Mouse (Mus musculus) spleen, adult 2 months (tissue): Measurements from ENCODE around the gene Vat1l.

Source experiments
- CTCF ChIP-seq: fragments of 200-500 bp; IDR thresholded peaks from 2 replicates; pipeline ENCODE4 v1.5.1; 2011; ENCODE audit warnings: mild to moderate bottlenecking, inconsistent platforms; ENCODE audit not compliant: insufficient read depth, insufficient read length, insufficient replicate concordance; ENCODE audit errors: extremely low read depth
- POLR2A ChIP-seq: fragments of 200-500 bp; IDR thresholded peaks from 2 replicates; pipeline ENCODE4 v1.6.1; 2011; ENCODE audit warnings: low read depth, low read length, inconsistent platforms

DNA sequence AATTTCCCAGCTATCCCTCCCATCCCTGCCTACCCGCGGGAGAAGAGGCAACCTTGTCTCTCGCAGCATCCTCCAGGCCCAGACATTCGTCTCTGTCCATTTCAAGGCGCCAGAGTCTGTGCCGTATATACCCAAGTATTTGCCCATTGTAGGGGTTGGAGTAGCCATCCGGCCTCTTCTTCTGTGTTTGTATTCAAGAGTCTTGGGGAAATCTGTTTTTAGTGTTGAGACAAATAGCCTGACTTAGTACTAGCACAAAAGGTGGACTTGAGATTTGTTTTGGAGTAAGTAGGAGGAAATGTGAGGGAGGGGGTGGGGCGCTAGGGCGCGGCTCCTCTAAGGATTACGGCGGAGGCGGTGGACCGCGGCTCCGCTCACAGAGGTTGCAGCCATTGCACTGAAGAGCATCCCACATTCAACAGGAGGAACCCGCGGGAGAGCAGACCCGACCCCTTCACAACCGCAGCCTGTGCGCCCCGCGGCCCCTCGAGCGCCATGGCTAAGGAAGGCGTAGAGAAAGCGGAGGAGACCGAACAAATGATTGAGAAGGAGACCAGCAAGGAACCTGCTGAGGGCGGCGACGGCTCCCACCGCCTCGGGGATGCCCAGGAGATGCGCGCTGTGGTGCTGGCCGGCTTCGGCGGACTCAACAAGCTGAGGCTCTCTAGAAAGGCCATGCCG lies at the start of gene Vat1l:
- TF ChIP-seq CTCF (no peak), POLR2A (no peak)
